Comparison of ENCODE assay signal across 9 mouse cellular contexts in genomic region chr17:35127017-35127416, GRCm38 (mm10). TPM values are rescaled to one million over a fixed set of nuclear protein-coding genes. Genes with fewer than 3 reads are reported as not detected.
A peak's percentile ranks its signal among the peaks of the same experiment; 100 is the strongest.
DNase-seq lines count a peak whose midpoint lies in the region; ATAC-seq and TF ChIP-seq lines count a peak whose summit lies in the region.
"Had no signal": no experiment of that assay in that cellular context is flagged by ENCODE, and none has a peak within 500 bp of the region (broad histone marks: within the 10 kb centered on the region; RNA-seq: fewer than 3 reads in every experiment).

No protein-coding gene starts in this region.

- DNase-seq in left cerebral cortex, adult 2 months (ENCODE audit: extremely low spot score in 1 of 2, low spot score in 2 of 2) = no peak
- no peak for DNase-seq in left cerebral cortex, postnatal 10 days (ENCODE audit: extremely low spot score in 1 of 2, low spot score in 2 of 2)
- no peak for DNase-seq in embryonic facial prominence, embryonic 14.5 days (ENCODE audit: low spot score)
- no peak for DNase-seq in limb, embryonic 11.5 days (ENCODE audit: low spot score)
- no peak for DNase-seq in frontal cortex, adult 2 months (ENCODE audit: extremely low spot score in 1 of 2, low spot score in 1 of 2)

- no peak for ATAC-seq in embryonic facial prominence, embryonic 14.5 days (ENCODE audit: low read depth)
- no peak for ATAC-seq in limb, embryonic 11.5 days (ENCODE audit: insufficient number of reproducible peaks, low FRiP score, low TSS enrichment, low read depth)
- ATAC-seq in neural tube, embryonic 15.5 days (ENCODE audit: low FRiP score) = no peak
- ATAC-seq in frontal cortex, adult (ENCODE audit: low TSS enrichment) = no peak
- no peak for ATAC-seq in CD4-positive, CD25-positive, alpha-beta regulatory T cell, adult 4 months

- peak overlapping the region; percentile 62 for H3K4me3 ChIP-seq in left cerebral cortex, adult 2 months
- H3K4me3 ChIP-seq in embryonic facial prominence, embryonic 14.5 days (ENCODE audit: low read depth, low read length) = peak overlapping the region; percentile 76
- H3K4me3 ChIP-seq in limb, embryonic 11.5 days (ENCODE audit: low read depth, low read length) = peak overlapping the region; percentile 66
- H3K4me3 ChIP-seq in neural tube, embryonic 15.5 days (replicated peaks) = peak overlapping the region; percentile 68

- H3K27ac ChIP-seq in left cerebral cortex, adult 2 months = peak overlapping the region; percentile 96; the same call in 1 of the 2 replicates
- H3K27ac ChIP-seq in embryonic facial prominence, embryonic 14.5 days (replicated peaks; ENCODE audit: low read depth, low read length) = peak overlapping the region; percentile 75
- no peak overlapping the region for H3K27ac ChIP-seq in limb, embryonic 11.5 days (replicated peaks; ENCODE audit: low read depth, low read length)
- no peak overlapping the region for H3K27ac ChIP-seq in neural tube, embryonic 15.5 days (replicated peaks)

- H3K4me1 ChIP-seq in embryonic facial prominence, embryonic 14.5 days (ENCODE audit: control insufficient read depth, insufficient read depth, low read length) = peaks cover 13% of the 10 kb centered on the region
- H3K4me1 ChIP-seq in limb, embryonic 11.5 days (ENCODE audit: control insufficient read depth, insufficient read depth, low read length) = peaks cover 12% of the 10 kb centered on the region; the same call in 1 of the 2 replicates
- peaks cover 53% of the 10 kb centered on the region for H3K4me1 ChIP-seq in neural tube, embryonic 15.5 days

- H3K27me3 ChIP-seq in embryonic facial prominence, embryonic 14.5 days (replicated peaks; ENCODE audit: control insufficient read depth, insufficient read depth, low read length) = no peaks in the 10 kb centered on the region
- no peaks in the 10 kb centered on the region for H3K27me3 ChIP-seq in limb, embryonic 11.5 days (ENCODE audit: control insufficient read depth, insufficient read depth, low read length)
- no peaks in the 10 kb centered on the region for H3K27me3 ChIP-seq in neural tube, embryonic 15.5 days (replicated peaks)

- intact Hi-C loops in left cerebral cortex, adult 2 months (cut with DNase I) = no loop called here
- intact Hi-C loops in left cerebral cortex, postnatal 10 days (cut with DNase I) = no loop called here

- no peaks in the 10 kb centered on the region for H3K9me3 ChIP-seq in embryonic facial prominence, embryonic 14.5 days (ENCODE audit: control insufficient read depth, low read length)
- no peaks in the 10 kb centered on the region for H3K9me3 ChIP-seq in limb, embryonic 11.5 days (ENCODE audit: control insufficient read depth, low read length)
- H3K9me3 ChIP-seq in neural tube, embryonic 15.5 days (replicated peaks) = no peaks in the 10 kb centered on the region

- WGBS in embryonic facial prominence, embryonic 14.5 days = 68% methylated on average over 13 of the region's 13 CpGs
- WGBS in limb, embryonic 11.5 days = 73% methylated on average over 13 of the region's 13 CpGs
- 76% methylated on average over 13 of the region's 13 CpGs for WGBS in neural tube, embryonic 15.5 days

- TF ChIP-seq CTCF in left cerebral cortex, adult 2 months (IDR thresholded peaks at IDR 0.05) = no peak

- peak overlapping the region; percentile 78 for H3K9ac ChIP-seq in embryonic facial prominence, embryonic 14.5 days (ENCODE audit: low read depth, low read length)
- no peak overlapping the region for H3K9ac ChIP-seq in limb, embryonic 11.5 days (ENCODE audit: low read length)
- H3K9ac ChIP-seq in neural tube, embryonic 15.5 days (replicated peaks) = no peak overlapping the region; the same call in none of the 2 replicates

- peak overlapping the region; percentile 87 for H3K4me2 ChIP-seq in embryonic facial prominence, embryonic 14.5 days (ENCODE audit: low read depth, low read length)
- H3K4me2 ChIP-seq in limb, embryonic 11.5 days (ENCODE audit: low read depth, severe bottlenecking) = peak overlapping the region; percentile 81
- peak overlapping the region; percentile 78 for H3K4me2 ChIP-seq in neural tube, embryonic 15.5 days

- H3K36me3 ChIP-seq in embryonic facial prominence, embryonic 14.5 days (ENCODE audit: control insufficient read depth, insufficient read depth, low read length) = peaks cover 29% of the 10 kb centered on the region; the same call in 1 of the 2 replicates
- 0 out of 2 replicates have a peak, but pooled peaks cover 3% of the 10 kb centered on the region for H3K36me3 ChIP-seq in limb, embryonic 11.5 days (ENCODE audit: control insufficient read depth, insufficient read depth, low read length)
- peaks cover 14% of the 10 kb centered on the region for H3K36me3 ChIP-seq in neural tube, embryonic 15.5 days

RNA-seq across cellular contexts. Expression of gene D17H6S53E, which starts 0.8 kb away (rescaled TPM):
- 10 to 100 TPM; 27.0 to 28.5 TPM for total RNA-seq in left cerebral cortex, adult 2 months (2021)
- 10 to 100 TPM; 23.8 to 24.6 TPM for total RNA-seq in left cerebral cortex, postnatal 10 days (2021)
- polyA plus RNA-seq in embryonic facial prominence, embryonic 14.5 days (2014; fragmentation: Nextera tagmentation; extraction: Ambion mirVana) = 5.6 and 6.0 TPM in 2 replicates
- 8.6 and 8.9 TPM in 2 replicates for polyA plus RNA-seq in limb, embryonic 11.5 days (2014; fragmentation: Nextera tagmentation; extraction: Ambion mirVana)
- polyA plus RNA-seq in neural tube, embryonic 15.5 days (2015; fragmentation: Nextera tagmentation; extraction: Ambion mirVana) = 9.5 and 10.6 TPM in 2 replicates
- 8.2 and 9.1 TPM in 2 replicates for polyA plus RNA-seq in frontal cortex, adult 2 months (2012; rRNA removed)
- polyA plus RNA-seq in CD4-positive, CD25-positive, alpha-beta regulatory T cell, adult 4 months (2017; shearing (Covaris generic)) = 10 to 100 TPM; 24.2 to 33.4 TPM

RNA-seq across cellular contexts. Expression of gene Apom, which starts 4.8 kb away (rescaled TPM):
- total RNA-seq in left cerebral cortex, adult 2 months (2021) = not detected
- total RNA-seq in left cerebral cortex, postnatal 10 days (2021) = under 1 TPM in 1 of 2 experiments, not detected in 1; 0.34 TPM
- 0.28 TPM in 1 of 2 replicates, not detected in the other for polyA plus RNA-seq in embryonic facial prominence, embryonic 14.5 days (2014; fragmentation: Nextera tagmentation; extraction: Ambion mirVana)
- polyA plus RNA-seq in limb, embryonic 11.5 days (2014; fragmentation: Nextera tagmentation; extraction: Ambion mirVana) = 0.44 and 1.5 TPM in 2 replicates
- 0.20 and 0.84 TPM in 2 replicates for polyA plus RNA-seq in neural tube, embryonic 15.5 days (2015; fragmentation: Nextera tagmentation; extraction: Ambion mirVana)
- polyA plus RNA-seq in frontal cortex, adult 2 months (2012; rRNA removed) = 0.40 and 0.78 TPM in 2 replicates
- under 1 TPM in 1 of 2 experiments, not detected in 1; 0.32 TPM for polyA plus RNA-seq in CD4-positive, CD25-positive, alpha-beta regulatory T cell, adult 4 months (2017; shearing (Covaris generic))
- total RNA-seq: left cerebral cortex, postnatal 25 days had no signal

RNA-seq across cellular contexts. Expression of gene Csnk2b, which starts 5.2 kb away (rescaled TPM):
- total RNA-seq in left cerebral cortex, adult 2 months (2021) = 100 to 1,000 TPM; 177 to 187 TPM
- total RNA-seq in left cerebral cortex, postnatal 10 days (2021) = 100 to 1,000 TPM; 196 to 210 TPM
- polyA plus RNA-seq in embryonic facial prominence, embryonic 14.5 days (2014; fragmentation: Nextera tagmentation; extraction: Ambion mirVana) = 277 and 279 TPM in 2 replicates
- polyA plus RNA-seq in limb, embryonic 11.5 days (2014; fragmentation: Nextera tagmentation; extraction: Ambion mirVana) = 277 and 290 TPM in 2 replicates
- 312 and 350 TPM in 2 replicates for polyA plus RNA-seq in neural tube, embryonic 15.5 days (2015; fragmentation: Nextera tagmentation; extraction: Ambion mirVana)
- 173 and 179 TPM in 2 replicates for polyA plus RNA-seq in frontal cortex, adult 2 months (2012; rRNA removed)
- 100 to 1,000 TPM; 243 to 284 TPM for polyA plus RNA-seq in CD4-positive, CD25-positive, alpha-beta regulatory T cell, adult 4 months (2017; shearing (Covaris generic))

RNA-seq across cellular contexts. Expression of gene Gpank1, which starts 5.8 kb away (rescaled TPM):
- total RNA-seq in left cerebral cortex, adult 2 months (2021) = 10 to 100 TPM; 14.8 to 15.0 TPM
- total RNA-seq in left cerebral cortex, postnatal 10 days (2021) = 10 to 100 TPM; 13.2 to 17.7 TPM
- polyA plus RNA-seq in embryonic facial prominence, embryonic 14.5 days (2014; fragmentation: Nextera tagmentation; extraction: Ambion mirVana) = 13.0 and 13.4 TPM in 2 replicates
- polyA plus RNA-seq in limb, embryonic 11.5 days (2014; fragmentation: Nextera tagmentation; extraction: Ambion mirVana) = 24.0 and 29.1 TPM in 2 replicates
- 22.4 and 22.8 TPM in 2 replicates for polyA plus RNA-seq in neural tube, embryonic 15.5 days (2015; fragmentation: Nextera tagmentation; extraction: Ambion mirVana)
- 18.9 and 20.2 TPM in 2 replicates for polyA plus RNA-seq in frontal cortex, adult 2 months (2012; rRNA removed)
- 10 to 100 TPM; 80.4 to 86.0 TPM for polyA plus RNA-seq in CD4-positive, CD25-positive, alpha-beta regulatory T cell, adult 4 months (2017; shearing (Covaris generic))

RNA-seq across cellular contexts. Expression of gene Bag6, which starts 8.0 kb away (rescaled TPM):
- 100 to 1,000 TPM; 304 to 307 TPM for total RNA-seq in left cerebral cortex, adult 2 months (2021)
- total RNA-seq in left cerebral cortex, postnatal 10 days (2021) = 100 to 1,000 TPM; 297 to 299 TPM
- polyA plus RNA-seq in embryonic facial prominence, embryonic 14.5 days (2014; fragmentation: Nextera tagmentation; extraction: Ambion mirVana) = 72.2 and 77.3 TPM in 2 replicates
- polyA plus RNA-seq in limb, embryonic 11.5 days (2014; fragmentation: Nextera tagmentation; extraction: Ambion mirVana) = 103 and 104 TPM in 2 replicates
- polyA plus RNA-seq in neural tube, embryonic 15.5 days (2015; fragmentation: Nextera tagmentation; extraction: Ambion mirVana) = 54.7 and 62.7 TPM in 2 replicates
- 199 and 213 TPM in 2 replicates for polyA plus RNA-seq in frontal cortex, adult 2 months (2012; rRNA removed)
- 10 to 100 TPM; 16.9 to 31.5 TPM for polyA plus RNA-seq in CD4-positive, CD25-positive, alpha-beta regulatory T cell, adult 4 months (2017; shearing (Covaris generic))

Comparison
In these comparisons a context has a peak if more than half of its experiments do, and no peak if none do; other contexts are left out.
1. H3K27ac ChIP-seq: peak in left cerebral cortex, adult 2 months (single experiment) and embryonic facial prominence, embryonic 14.5 days (single experiment); none in limb, embryonic 11.5 days (single experiment) and neural tube, embryonic 15.5 days (single experiment).
2. Peak in every context shown above with its lines, with median percentiles within 50 percentile points of each other: H3K4me3 ChIP-seq and H3K4me2 ChIP-seq.